Mouse (Mus musculus) adrenal gland, adult 8-10 months (tissue): Measurements from ENCODE around the gene Rps27a. TPM values are rescaled to one million over a fixed set of nuclear protein-coding genes. Genes with fewer than 3 reads are reported as not detected.
"Not testable (repeated sequence)": the region's sequence is repeated elsewhere in the genome, so short reads cannot be mapped to it uniquely, and the experiment has no call there.

Source experiments
- DNase-seq: peaks from one replicate; pipeline ENCODE4 v3.0.0; 2022
- total RNA-seq, 4 experiments: library from RNA; stranded (reverse); gene quantifications; 2 replicates each; pipeline ENCODE4 v1.2.4; 2022

Gene Rps27a
- 100 to 1,000 TPM; 772 to 918 (median 868) TPM for total RNA-seq

DNA sequence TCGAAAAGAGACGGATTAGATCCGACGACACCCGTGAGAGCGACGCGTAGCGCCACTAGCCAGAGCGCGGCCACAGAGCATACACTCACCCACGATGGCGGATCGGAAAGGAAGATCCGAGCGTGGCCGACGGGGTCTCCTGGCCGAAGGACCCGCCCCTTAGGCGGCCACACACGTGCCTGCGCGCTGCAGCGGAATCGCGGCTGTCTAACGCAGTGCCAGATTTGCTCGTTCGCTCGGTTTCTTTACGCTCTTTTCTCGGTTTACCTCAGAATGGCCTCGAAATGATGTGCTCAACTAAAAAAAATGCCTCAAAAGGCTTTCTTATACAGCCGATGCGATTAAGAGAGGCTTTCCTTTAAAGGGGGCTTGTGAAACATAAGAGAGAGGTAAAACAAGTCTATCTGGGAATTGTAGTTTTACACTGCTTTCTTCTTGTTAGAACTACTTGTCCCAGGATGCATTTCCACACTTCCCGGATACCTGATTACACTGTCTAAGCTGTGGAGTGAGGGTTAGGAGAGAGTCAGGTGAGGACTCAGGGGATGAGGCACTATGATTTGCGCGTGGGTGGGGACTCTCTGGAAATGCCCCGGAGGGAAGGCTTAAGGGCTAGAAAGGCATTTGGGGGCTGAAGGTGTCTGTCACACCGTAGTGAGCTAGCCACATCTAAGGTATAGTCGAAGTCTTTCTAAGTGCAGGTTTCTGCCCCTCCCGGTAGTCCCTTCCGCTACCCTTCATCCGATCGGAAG is at the start of gene Rps27a, which contains the start of gene Clhc1:
Gene Rps27a (minus strand): TSS at position 358 of the 752 bp plus-strand sequence.
Gene Clhc1 (plus strand): TSS at position 199 of the 752 bp plus-strand sequence.
- peak; percentile 85 for DNase-seq

GRCm38 (mm10) chr11:29597159-29597558 is 49.2 kb upstream of the Rps27a start:
- no peak for DNase-seq

- DNase-seq = no peak
Observed at GRCm38 (mm10) chr11:29595217-29595616, 47.3 kb upstream of the Rps27a start.

GRCm38 (mm10) chr11:29579610-29580009 is 31.7 kb upstream of the Rps27a start:
- no peak for DNase-seq

DNA sequence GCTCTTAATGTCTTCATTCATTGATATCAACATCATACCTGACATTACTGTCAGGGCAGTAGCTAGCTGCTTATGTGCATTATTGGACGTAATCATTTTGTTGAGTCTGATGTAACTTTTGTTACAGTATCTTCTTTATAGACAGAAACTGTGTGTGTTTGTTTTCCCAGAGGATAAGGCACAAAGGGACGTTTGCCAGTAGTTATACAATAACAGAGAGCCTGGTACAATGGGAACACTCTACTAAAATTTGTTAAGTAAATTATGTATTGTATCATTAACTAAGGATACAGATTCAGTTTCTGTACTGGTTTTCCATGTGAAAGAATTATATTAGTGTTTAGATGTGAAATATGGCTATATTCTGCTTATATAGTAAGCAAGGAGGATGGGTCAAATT is 24.7 kb upstream of the Rps27a start:
- DNase-seq = no peak

- DNase-seq = no peak
Observed at GRCm38 (mm10) chr11:29571536-29571935, 23.6 kb upstream of the Rps27a start.

- no peak for DNase-seq
Observed at GRCm38 (mm10) chr11:29563406-29563805, 15.5 kb upstream of the Rps27a start.

DNA sequence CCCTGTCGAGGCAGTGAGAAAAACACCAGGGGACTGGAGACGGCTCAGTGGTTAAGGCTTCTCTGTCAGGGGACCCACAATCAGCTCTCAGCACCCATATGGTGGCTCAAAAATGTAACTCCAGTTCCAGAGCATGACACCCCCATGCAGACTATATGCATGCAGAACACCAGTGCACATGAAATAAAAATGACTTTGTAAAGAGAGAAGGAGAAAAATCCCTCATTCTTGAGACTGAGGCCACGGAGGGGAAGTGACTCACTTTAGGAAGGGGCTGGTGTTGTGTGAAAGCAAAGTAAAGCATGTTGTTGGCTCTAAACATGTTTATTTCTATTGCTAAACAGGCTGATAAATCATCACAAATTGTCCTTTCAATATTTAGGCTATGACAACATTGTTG is 13.1 kb upstream of the Rps27a start:
- no peak for DNase-seq

- DNase-seq = no peak
Observed at GRCm38 (mm10) chr11:29560452-29560851, 12.5 kb upstream of the Rps27a start.

DNA sequence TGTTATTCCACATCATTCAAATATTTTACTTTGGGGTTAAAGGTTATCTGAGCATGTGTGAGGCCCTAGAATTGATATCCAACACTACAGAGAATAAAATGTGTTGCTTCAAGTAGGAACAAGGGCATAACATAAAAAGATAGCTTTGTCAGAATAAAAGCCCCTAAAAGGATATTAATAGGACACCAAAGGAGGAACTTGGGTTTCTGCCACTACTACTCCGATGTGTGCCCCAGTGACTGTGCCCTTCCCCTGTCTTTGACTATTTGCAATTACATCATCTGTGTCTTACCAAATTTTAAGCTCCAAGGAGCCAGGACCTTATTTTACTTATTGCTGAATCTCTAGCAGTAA is 1.5 kb upstream of the Rps27a start:
- DNase-seq = no peak

DNA sequence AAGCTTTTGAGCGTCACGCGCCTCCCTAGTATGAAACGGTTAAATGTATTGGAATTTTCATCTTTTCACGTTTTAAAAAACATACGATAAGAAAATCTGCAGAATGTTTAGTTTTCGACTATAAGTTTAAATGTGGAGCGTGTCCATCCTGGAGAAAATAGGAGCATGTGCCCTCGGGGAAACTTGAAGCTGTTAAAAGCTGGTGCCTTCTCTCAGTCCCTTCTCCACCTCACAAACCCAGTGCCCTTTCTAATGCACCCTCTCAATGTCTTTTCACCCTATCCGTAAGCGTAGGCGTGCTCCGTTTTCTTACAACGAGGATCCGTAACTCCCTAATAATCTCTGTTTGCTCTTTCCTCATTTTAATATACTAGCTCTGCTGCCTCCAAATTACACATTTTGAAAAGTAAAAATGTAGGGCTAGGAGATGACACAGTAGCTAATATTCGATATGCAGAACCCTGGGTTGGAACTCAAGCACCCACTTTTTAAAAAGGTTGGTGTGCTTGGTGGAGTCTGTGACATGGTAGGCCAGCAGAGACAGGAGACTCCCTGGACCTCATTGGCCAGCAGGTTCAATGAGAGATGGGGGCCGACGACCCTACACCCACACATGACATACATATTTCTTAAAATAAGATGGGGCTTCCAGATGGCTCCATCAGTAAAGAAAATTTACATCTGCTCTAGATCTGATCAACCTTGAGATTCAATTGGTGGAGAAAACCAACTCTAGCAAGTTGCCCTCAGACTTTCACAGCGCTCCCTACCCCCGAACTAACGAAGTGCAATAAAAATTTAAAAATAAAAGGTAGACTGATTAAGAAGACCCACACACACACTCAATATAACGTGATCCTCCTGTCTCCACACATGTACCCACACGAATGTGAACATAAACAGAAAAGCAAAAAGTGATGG is 855 bp upstream of the Rps27a start:
- no peak for DNase-seq

GRCm38 (mm10) chr11:29547249-29547751 is 609 bp downstream of the Rps27a start:
- DNase-seq = no peak

DNA sequence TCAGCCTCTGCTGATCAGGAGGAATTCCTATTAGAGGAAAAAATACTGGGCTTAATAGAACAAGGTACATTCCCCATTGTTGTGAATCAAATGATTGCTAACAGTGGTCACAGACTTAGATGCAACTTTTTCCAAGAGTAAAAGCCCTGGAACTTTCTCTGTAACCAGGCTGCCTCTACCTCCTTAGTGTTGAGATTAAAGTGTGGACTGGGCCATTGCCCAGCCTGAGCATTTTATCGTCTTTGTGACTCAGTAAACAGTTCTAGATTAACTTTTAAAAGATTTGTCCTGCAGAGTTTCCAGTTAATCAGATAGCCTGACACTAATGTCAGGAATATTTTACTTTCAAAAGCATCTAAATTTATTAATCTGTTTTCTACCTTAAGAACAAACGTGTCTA is 1.1 kb downstream of the Rps27a start:
- no peak for DNase-seq

DNA sequence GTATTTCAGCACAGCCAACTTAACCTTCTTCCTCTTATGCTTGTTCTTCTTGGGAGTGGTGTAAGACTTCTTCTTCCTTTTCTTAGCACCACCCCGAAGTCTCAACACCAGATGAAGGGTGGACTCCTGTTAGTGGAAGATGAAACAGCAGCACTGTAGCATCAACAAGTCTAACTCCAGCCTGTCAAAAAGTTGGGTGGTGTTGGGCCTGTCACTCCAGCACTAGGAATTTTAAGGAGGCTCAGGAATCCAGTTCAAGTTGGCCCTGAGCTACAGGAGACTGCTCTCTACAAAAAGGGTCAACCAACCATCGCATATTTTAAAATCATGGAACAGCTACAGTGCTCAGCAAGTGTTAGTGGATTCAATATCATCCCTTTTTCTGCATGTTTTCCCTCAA is 1.6 kb downstream of the Rps27a start:
- not testable (repeated sequence) for DNase-seq

DNA sequence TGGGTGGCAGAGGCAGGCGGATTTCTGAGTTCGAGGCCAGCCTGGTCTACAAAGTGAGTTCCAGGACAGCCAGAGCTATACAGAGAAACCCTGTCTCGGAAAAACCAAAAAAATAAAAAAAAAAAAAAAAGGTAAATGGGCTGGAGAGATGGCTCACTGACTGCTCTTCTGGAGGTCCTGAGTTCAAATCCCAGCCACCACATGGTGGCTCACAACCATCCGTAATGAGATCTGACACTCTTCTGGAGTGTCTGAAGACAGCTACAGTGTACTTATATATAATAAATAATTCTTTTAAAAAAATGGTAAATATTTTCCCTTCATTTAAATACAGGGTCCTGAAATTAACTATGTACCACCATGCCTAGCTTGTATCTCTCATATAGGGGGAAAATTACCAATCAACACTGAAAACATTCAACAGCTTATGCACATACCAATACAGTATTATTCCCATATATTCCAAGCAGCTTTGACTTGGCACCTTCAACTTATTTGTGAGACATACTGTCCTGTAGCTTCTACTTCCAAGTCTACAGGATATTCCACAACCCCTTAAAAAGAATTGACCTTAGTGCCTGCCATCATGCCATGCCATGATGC is 2.7 kb downstream of the Rps27a start:
- not testable (repeated sequence) for DNase-seq

GRCm38 (mm10) chr11:29544225-29544945 is 3.5 kb downstream of the Rps27a start:
- DNase-seq = no peak

DNA sequence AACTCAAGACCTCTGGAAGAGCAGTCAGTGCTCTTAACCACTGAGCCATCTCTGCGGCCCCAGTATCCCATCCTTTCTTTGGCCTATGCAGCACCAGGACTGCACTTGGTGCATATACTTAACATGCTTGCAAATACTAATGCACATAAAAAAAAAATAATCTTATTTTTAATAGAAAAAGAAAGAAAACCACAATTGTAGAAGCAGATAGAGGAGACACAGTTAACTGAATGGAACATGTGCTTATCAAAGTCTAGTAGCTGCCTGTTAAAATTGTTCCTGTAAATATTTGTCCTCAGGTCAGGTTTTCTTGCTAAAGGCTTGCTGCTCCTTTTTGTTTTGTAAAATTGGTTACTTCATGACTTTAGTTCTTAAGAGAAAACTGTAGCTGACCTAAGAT is 9.7 kb downstream of the Rps27a start:
- DNase-seq = no peak

DNA sequence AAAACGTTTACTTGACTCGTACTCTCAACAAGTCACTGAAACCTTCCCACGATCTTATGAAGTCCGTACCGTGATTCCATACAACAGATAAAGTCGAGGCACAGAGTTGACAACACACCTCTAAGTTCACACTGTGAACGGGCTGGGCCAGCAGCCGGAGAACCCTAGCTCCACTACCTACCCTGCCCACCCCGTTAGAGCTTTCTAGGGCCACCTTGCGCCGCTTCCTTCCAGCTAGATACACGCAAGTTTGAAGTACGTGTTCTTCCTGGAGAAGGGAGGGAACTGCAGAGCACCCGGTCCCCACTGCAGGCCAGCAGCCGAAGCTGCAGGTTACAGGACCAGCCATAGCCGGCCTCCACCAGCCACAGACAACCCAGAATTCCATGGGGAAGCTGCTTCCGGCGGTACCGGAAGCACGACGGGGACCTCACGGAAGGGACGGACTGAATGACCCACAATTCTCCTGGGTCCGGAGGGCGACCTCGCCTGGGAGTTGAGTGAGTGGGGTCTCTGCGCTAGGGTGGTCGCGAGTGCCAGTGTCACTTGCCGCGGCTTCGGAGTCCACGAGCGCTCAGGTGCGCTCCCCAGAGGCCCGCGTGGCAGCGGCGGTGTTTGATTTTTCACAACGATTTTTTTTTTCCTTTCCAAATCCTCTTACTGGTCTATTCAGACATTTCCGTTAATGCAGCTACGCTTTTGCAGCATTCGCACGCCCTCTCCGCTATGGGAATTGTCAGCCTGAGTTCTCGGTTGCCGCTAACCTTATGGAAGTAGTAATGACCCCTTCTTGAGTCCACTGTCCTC is 21.7 kb downstream of the Rps27a start, which contains the start of gene Mtif2:
Gene Mtif2 (plus strand): TSS at position 421 of the 807 bp plus-strand sequence.
- DNase-seq = peak; percentile 68

DNA sequence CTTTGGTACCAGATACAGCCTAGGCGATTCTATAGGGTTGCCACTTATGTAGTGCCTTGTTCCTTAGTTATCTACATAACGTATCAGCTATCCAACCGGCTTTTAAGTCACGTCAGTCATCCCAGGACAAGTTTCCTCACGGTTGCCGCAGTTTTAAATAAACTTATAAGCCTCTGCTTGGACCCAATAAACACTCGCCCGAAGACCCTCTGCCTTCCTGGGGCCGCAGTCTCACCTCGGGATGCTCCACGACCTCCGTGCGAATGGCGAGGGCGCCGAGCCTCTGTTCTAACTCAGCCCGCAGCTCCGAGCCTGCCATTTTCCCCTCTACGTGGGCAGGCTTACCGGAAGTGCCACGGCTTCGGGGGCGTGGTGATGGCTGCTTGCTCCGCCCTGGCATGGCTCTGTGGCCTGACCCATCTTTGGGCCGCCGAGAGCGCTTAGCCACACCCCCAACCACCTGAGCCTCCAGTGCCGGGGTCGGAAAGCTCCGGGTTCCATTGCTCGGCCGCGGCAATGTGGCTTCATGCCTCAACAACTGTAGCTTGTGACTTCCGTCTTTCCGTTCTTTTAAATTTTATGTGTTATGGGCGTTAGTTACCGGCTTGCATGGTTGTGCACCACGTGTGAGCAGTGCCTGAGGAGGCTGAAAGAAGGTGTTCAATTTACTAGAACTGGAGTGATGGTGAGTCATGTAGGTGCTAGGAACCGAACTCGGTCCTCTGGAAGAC is 33.1 kb downstream of the Rps27a start, which contains the start of gene Prorsd1:
Gene Prorsd1 (minus strand): TSS at position 352 of the 731 bp plus-strand sequence.
- peak; percentile 88 for DNase-seq

DNA sequence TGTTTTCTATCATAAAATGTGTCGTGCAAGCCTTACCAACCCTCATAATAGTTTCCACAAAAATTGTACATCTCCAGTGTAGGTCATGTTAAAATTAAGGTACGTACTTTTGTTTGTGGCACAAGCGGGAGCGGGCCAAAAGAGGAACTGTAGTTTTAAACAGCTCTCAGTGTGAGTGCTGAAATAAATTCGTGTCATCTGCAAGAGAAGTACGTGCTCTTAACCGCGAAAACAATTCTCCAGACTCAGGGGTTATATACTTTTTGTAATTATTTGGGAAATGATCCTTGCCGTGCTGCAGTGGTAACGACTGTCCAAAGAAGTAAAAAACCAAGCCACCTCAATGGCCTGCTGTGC is 33.6 kb downstream of the Rps27a start:
- no peak for DNase-seq
